Mouse (Mus musculus) MEL (cell line): ENCODE measurements around the gene Atp1a4. TPM values are rescaled to one million over a fixed set of nuclear protein-coding genes. Genes with fewer than 3 reads are reported as not detected.

Source experiments
- DNase-seq: peaks from one replicate; pipeline ENCODE4 v3.0.0; 2011; ENCODE audit warnings: low read depth, low spot score
- H3K27ac ChIP-seq: 2 replicates; pipeline ENCODE4 v1.5.1; 2012; ENCODE audit warnings: low read depth, mild to moderate bottlenecking, control low read depth, low read length, moderate library complexity; ENCODE audit not compliant: control insufficient read depth
- H3K27me3 ChIP-seq, 2 experiments: fragments of 150-350 bp in 1 of 2; sonication (generic) in 1 of 2; 2 replicates each; pipeline ENCODE4 v1.6.1; 2012; ENCODE audit warnings: low read length in 2 of 2, mild to moderate bottlenecking in 2 of 2, improper control_type of control experiment in 1 of 2, moderate library complexity in 1 of 2; ENCODE audit not compliant: insufficient read depth in 2 of 2, control insufficient read depth in 1 of 2
- H3K36me3 ChIP-seq, 2 experiments: 2 replicates each; pipeline ENCODE4 v1.6.1; 2012 to 2014; ENCODE audit warnings: low read length in 2 of 2, improper control_type of control experiment in 1 of 2, inconsistent platforms in 1 of 2, mild to moderate bottlenecking in 1 of 2; ENCODE audit not compliant: insufficient read depth in 2 of 2, control insufficient read depth in 1 of 2
- H3K4me1 ChIP-seq, 2 experiments: fragments of 150-350 bp in 1 of 2; sonication (generic) in 1 of 2; 2 replicates each; pipeline ENCODE4 v1.6.1; 2012; ENCODE audit warnings: low read length in 2 of 2, improper control_type of control experiment in 1 of 2, mild to moderate bottlenecking in 1 of 2; ENCODE audit not compliant: insufficient read depth in 2 of 2, control insufficient read depth in 1 of 2
- H3K4me3 ChIP-seq, 2 experiments: fragments of 150-350 bp in 1 of 2; sonication (generic) in 1 of 2; 2 replicates each; pipeline ENCODE4 v1.5.1; 2012; ENCODE audit warnings: low read depth in 2 of 2, low read length in 2 of 2, mild to moderate bottlenecking in 2 of 2, moderate library complexity in 2 of 2, control low read depth in 1 of 2, improper control_type of control experiment in 1 of 2; ENCODE audit not compliant: control insufficient read depth in 1 of 2, insufficient read depth in 1 of 2
- H3K79me2 ChIP-seq: 2 replicates; pipeline ENCODE4 v1.6.1; 2012; ENCODE audit warnings: mild to moderate bottlenecking, low read length, moderate library complexity; ENCODE audit not compliant: control insufficient read depth, poor library complexity, insufficient read depth
- H3K9ac ChIP-seq: 2 replicates; pipeline ENCODE4 v1.6.1; 2012; ENCODE audit warnings: low read depth, mild to moderate bottlenecking, control low read depth, low read length, moderate library complexity; ENCODE audit not compliant: control insufficient read depth, poor library complexity, severe bottlenecking
- H3K9me3 ChIP-seq: fragments of 150-350 bp; sonication (generic); replicated peaks from 2 replicates; pipeline ENCODE4 v1.6.1; 2012; ENCODE audit warnings: mild to moderate bottlenecking, low read length, improper control_type of control experiment, moderate library complexity; ENCODE audit not compliant: insufficient read depth
- CHD1 ChIP-seq: IDR thresholded peaks from 2 replicates; pipeline ENCODE4 v1.6.1; 2012; ENCODE audit warnings: low read depth, mild to moderate bottlenecking, inconsistent platforms, low read length, improper control_type of control experiment
- CHD2 ChIP-seq: IDR thresholded peaks from 2 replicates; pipeline ENCODE4 v1.6.1; 2011; ENCODE audit warnings: low read length, improper control_type of control experiment
- E2F4 ChIP-seq: IDR thresholded peaks from 2 replicates; pipeline ENCODE4 v1.6.1; 2011; ENCODE audit warnings: low read depth, low read length, improper control_type of control experiment, borderline replicate concordance
- ELF1 ChIP-seq: IDR thresholded peaks from 2 replicates; pipeline ENCODE4 v1.6.1; 2014; ENCODE audit warnings: low read depth, mild to moderate bottlenecking, inconsistent platforms, low read length, improper control_type of control experiment, moderate library complexity
- EP300 ChIP-seq, 2 experiments: IDR thresholded peaks; 2 replicates each; pipeline ENCODE4 v1.6.1; 2011; ENCODE audit warnings: improper control_type of control experiment in 2 of 2, low read length in 2 of 2, low read depth in 1 of 2, mild to moderate bottlenecking in 1 of 2
- GABPA ChIP-seq: IDR thresholded peaks from 2 replicates; pipeline ENCODE4 v1.6.1; 2012; ENCODE audit warnings: low read depth, mild to moderate bottlenecking, inconsistent platforms, low read length, improper control_type of control experiment, moderate library complexity
- GATA1 ChIP-seq: IDR thresholded peaks from 2 replicates; pipeline ENCODE4 v1.6.1; 2011; ENCODE audit warnings: low read depth, low read length, improper control_type of control experiment
- HCFC1 ChIP-seq: IDR thresholded peaks from 2 replicates; pipeline ENCODE4 v1.6.1; 2012; ENCODE audit warnings: low read depth, mild to moderate bottlenecking, inconsistent platforms, low read length, improper control_type of control experiment, moderate library complexity
- MAX ChIP-seq: IDR thresholded peaks from 2 replicates; pipeline ENCODE4 v1.6.1; 2011; ENCODE audit warnings: low read length, improper control_type of control experiment
- MYB ChIP-seq: IDR thresholded peaks from 2 replicates; pipeline ENCODE4 v1.6.1; 2011; ENCODE audit warnings: mild to moderate bottlenecking, low read depth, low read length, improper control_type of control experiment
- NELFE ChIP-seq: IDR thresholded peaks from 2 replicates; pipeline ENCODE4 v1.6.1; 2011; ENCODE audit warnings: low read depth, low read length, improper control_type of control experiment
- NRF1 ChIP-seq: IDR thresholded peaks from 2 replicates; pipeline ENCODE4 v1.6.1; 2014; ENCODE audit warnings: low read depth, mild to moderate bottlenecking, inconsistent platforms, low read length, improper control_type of control experiment, moderate library complexity; ENCODE audit not compliant: poor library complexity, insufficient read depth, severe bottlenecking
- USF2 ChIP-seq, 2 experiments: IDR thresholded peaks; 2 replicates each; pipeline ENCODE4 v1.6.1; 2011 to 2012; ENCODE audit warnings: improper control_type of control experiment in 2 of 2, low read length in 2 of 2, borderline replicate concordance in 1 of 2, inconsistent platforms in 1 of 2, low read depth in 1 of 2, mild to moderate bottlenecking in 1 of 2; ENCODE audit not compliant: insufficient read depth in 1 of 2
- ZC3H11A ChIP-seq: IDR thresholded peaks from 2 replicates; pipeline ENCODE4 v1.6.1; 2012; ENCODE audit warnings: low read depth, mild to moderate bottlenecking, inconsistent platforms, low read length, improper control_type of control experiment
- ZKSCAN1 ChIP-seq: IDR thresholded peaks from 2 replicates; pipeline ENCODE4 v1.6.1; 2012; ENCODE audit warnings: low read depth, mild to moderate bottlenecking, inconsistent platforms, low read length, improper control_type of control experiment, moderate library complexity
- ZMIZ1 ChIP-seq: IDR thresholded peaks from 2 replicates; pipeline ENCODE4 v1.6.1; 2012; ENCODE audit warnings: low read depth, mild to moderate bottlenecking, inconsistent platforms, low read length, improper control_type of control experiment, moderate library complexity
- ZNF384 ChIP-seq: IDR thresholded peaks from 2 replicates; pipeline ENCODE4 v1.6.1; 2012; ENCODE audit warnings: low read depth, mild to moderate bottlenecking, inconsistent platforms, low read length, improper control_type of control experiment
- polyA plus RNA-seq, 2 experiments: library from polyadenylated mRNA; stranded (reverse) in 1 of 2; unstranded in 1 of 2; fragments of >175 nt in 1 of 2; fragments of >200 nt in 1 of 2; gene quantifications; 2 replicates each; pipeline versions ENCODE4 v1.2.1 to v1.2.4; 2012; ENCODE audit warnings: low replicate concordance in 2 of 2, low read depth in 1 of 2; ENCODE audit not compliant: insufficient read length in 2 of 2, insufficient read depth in 1 of 2, missing spikeins in 1 of 2
- total RNA-seq: library from RNA; depleted of rRNA; stranded (reverse); fragments of 300-350 nt; gene quantifications from 2 replicates; pipeline ENCODE4 v1.2.3, GENCODE M21; 2012

Gene Atp1a4
- total and polyA plus RNA-seq, 3 experiments: not detected

DNA sequence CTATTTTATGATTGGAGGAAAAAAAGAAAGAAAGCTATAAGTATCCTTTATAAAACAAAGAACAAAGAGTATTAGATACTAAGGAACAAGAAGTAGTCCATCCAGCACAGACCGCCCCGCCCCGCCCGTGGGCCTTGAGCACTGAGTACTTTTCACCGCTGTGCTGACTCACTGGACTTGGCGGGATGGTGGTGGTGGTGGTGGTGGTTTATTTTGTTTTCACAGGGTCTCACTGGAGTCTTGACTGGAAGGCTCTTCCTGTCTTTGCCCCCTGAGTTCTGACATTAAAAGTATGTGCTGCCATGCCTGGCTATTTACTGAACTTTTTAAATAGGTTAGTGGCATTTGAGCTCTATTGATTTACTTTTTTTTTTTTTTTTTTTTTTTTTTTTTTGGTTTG lies 75.2 kb downstream of the Atp1a4 start:
- peak; percentile 73 for DNase-seq
- peaks cover 15 to 25% of the 10 kb centered on the region in 2 experiments for H3K36me3 ChIP-seq

GRCm38 (mm10) chr1:172181777-172182176 lies 76.4 kb downstream of the Atp1a4 start:
- DNase-seq: no peak
- Histone ChIP-seq H3K79me2 (no peaks in the 10 kb centered on the region), H3K36me3 (peaks cover 15 to 22% of the 10 kb centered on the region in 2 experiments), H3K9ac (no peak overlapping the region), H3K27me3 (no peaks in the 10 kb centered on the region), H3K27ac (no peak overlapping the region), H3K4me3 (no peak overlapping the region), H3K9me3 (no peaks in the 10 kb centered on the region), H3K4me1 (peaks cover 3 to 7% of the 10 kb centered on the region in 2 experiments)
- TF ChIP-seq USF2 (IDR thresholded peaks at IDR 0.05; ENCODE audit: borderline replicate concordance in 1 of 2, insufficient read depth in 1 of 2, low read depth in 1 of 2, low read length in 2 of 2): no peak
- no peak for TF ChIP-seq ELF1
- no peak for TF ChIP-seq GABPA
- no peak for TF ChIP-seq EP300 (IDR thresholded peaks at IDR 0.05; ENCODE audit: low read depth in 1 of 2, low read length in 2 of 2)
- no peak for TF ChIP-seq ZC3H11A
- no peak for TF ChIP-seq NRF1
- no peak for TF ChIP-seq MYB
- no peak for TF ChIP-seq CHD2
- no peak for TF ChIP-seq E2F4
- TF ChIP-seq ZNF384: no peak
- TF ChIP-seq HCFC1: no peak
- no peak for TF ChIP-seq ZMIZ1
- no peak for TF ChIP-seq ZKSCAN1
- no peak for TF ChIP-seq CHD1
- TF ChIP-seq GATA1: no peak
- no peak for TF ChIP-seq NELFE

More for the DNA sequence above, 75.2 kb downstream of the Atp1a4 start:
- no peaks in the 10 kb centered on the region for H3K27me3 ChIP-seq
- H3K79me2 ChIP-seq: no peaks in the 10 kb centered on the region
- peaks cover 3 to 7% of the 10 kb centered on the region in 2 experiments for H3K4me1 ChIP-seq
- no peak overlapping the region for H3K9ac ChIP-seq
- H3K27ac ChIP-seq: peak overlapping the region; percentile 43
- TF ChIP-seq ZNF384: peak; percentile 76
- no peak for TF ChIP-seq MAX
- H3K9me3 ChIP-seq: no peaks in the 10 kb centered on the region
- no peak overlapping the region; a peak in 1 of 4 replicates for H3K4me3 ChIP-seq
